Mouse (Mus musculus) midbrain, embryonic 16.5 days (tissue): ENCODE measurements around the gene Gm20388. TPM values are rescaled to one million over a fixed set of nuclear protein-coding genes. Genes with fewer than 3 reads are reported as not detected.

ENCODE experiments used
- ATAC-seq: fragments of 200-750 bp; cut with Nextera tagmentation; 2 replicates; pipeline ENCODE4 v1.8.0; 2017; ENCODE audit warnings: moderate TSS enrichment
- H3K27ac ChIP-seq: fragments of 300-500 bp; sonication (generic); 2 replicates; pipeline ENCODE4 v1.5.1; 2014; ENCODE audit warnings: mild to moderate bottlenecking, low read length, mixed read lengths
- H3K27me3 ChIP-seq: fragments of 300-500 bp; sonication (generic); 2 replicates; pipeline ENCODE4 v1.6.1; 2014; ENCODE audit warnings: low read depth, low read length, mixed read lengths; ENCODE audit not compliant: control insufficient read depth, insufficient read depth
- H3K36me3 ChIP-seq: fragments of 300-500 bp; sonication (generic); 2 replicates; pipeline ENCODE4 v1.6.1; 2014; ENCODE audit warnings: mild to moderate bottlenecking, low read length, moderate library complexity, mixed read lengths; ENCODE audit not compliant: control insufficient read depth, insufficient read depth
- H3K4me1 ChIP-seq: fragments of 300-500 bp; sonication (generic); 2 replicates; pipeline ENCODE4 v1.6.1; 2014; ENCODE audit warnings: mild to moderate bottlenecking, low read length, mixed read lengths; ENCODE audit not compliant: control insufficient read depth, insufficient read depth
- H3K4me2 ChIP-seq: fragments of 300-500 bp; sonication (generic); 2 replicates; pipeline ENCODE4 v1.6.1; 2014; ENCODE audit warnings: mild to moderate bottlenecking, low read length, mixed read lengths
- H3K4me3 ChIP-seq: fragments of 300-500 bp; sonication (generic); 2 replicates; pipeline ENCODE4 v1.5.1; 2014; ENCODE audit warnings: low read depth, mild to moderate bottlenecking, low read length, moderate library complexity, mixed read lengths
- H3K9ac ChIP-seq: fragments of 300-500 bp; sonication (generic); 2 replicates; pipeline ENCODE4 v1.6.1; 2014; ENCODE audit warnings: low read depth, low read length, mixed read lengths
- H3K9me3 ChIP-seq: fragments of 300-500 bp; sonication (generic); replicated peaks from 2 replicates; pipeline ENCODE4 v1.6.1; 2014; ENCODE audit warnings: mild to moderate bottlenecking, low read length, mixed read lengths; ENCODE audit not compliant: control insufficient read depth, poor library complexity, severe bottlenecking
- WGBS: fragments of 180-500 bp; shearing (Covaris S2); extraction: QIAGEN DNeasy Blood & Tissue Kit; methylation state at CpG from one replicate; pipeline ENCODE4 v1.1.7; 2014; 5-methylcytosine and 5-hydroxymethylcytosine counted together
- polyA plus RNA-seq: library from polyadenylated mRNA; unstranded; fragments of >200 nt; fragmentation: Nextera tagmentation; extraction: Ambion mirVana; gene quantifications from 2 replicates; pipeline ENCODE4 v1.2.1, GENCODE M21; 2015

Gene Gm20388
- polyA plus RNA-seq, 1 experiment from 2014 or later: 7.5 TPM

- H3K27me3 ChIP-seq: no peaks in the 10 kb centered on the region
- H3K9ac ChIP-seq: no peak overlapping the region
- WGBS: 94% methylated on average over 13 of the region's 13 CpGs
- no peak for ATAC-seq
- no peaks in the 10 kb centered on the region for H3K36me3 ChIP-seq
- no peaks in the 10 kb centered on the region for H3K9me3 ChIP-seq
- H3K4me3 ChIP-seq: no peak overlapping the region
- no peaks in the 10 kb centered on the region; the same call in 1 of the 2 replicates for H3K4me1 ChIP-seq
- no peak overlapping the region for H3K27ac ChIP-seq
- H3K4me2 ChIP-seq: no peak overlapping the region
These were observed 106.7 kb downstream of the Gm20388 start for GRCm38 (mm10) chr8:120017349-120017748.

GRCm38 (mm10) chr8:120017786-120018185 lies 107.1 kb downstream of the Gm20388 start:
- Histone ChIP-seq H3K9me3 (no peaks in the 10 kb centered on the region), H3K4me1 (no peaks in the 10 kb centered on the region; the same call in 1 of the 2 replicates), H3K27me3 (no peaks in the 10 kb centered on the region), H3K9ac (no peak overlapping the region), H3K4me2 (no peak overlapping the region), H3K4me3 (no peak overlapping the region), H3K27ac (no peak overlapping the region), H3K36me3 (no peaks in the 10 kb centered on the region)
- ATAC-seq: no peak
- WGBS: 97% methylated on average over 6 of the region's 6 CpGs

DNA sequence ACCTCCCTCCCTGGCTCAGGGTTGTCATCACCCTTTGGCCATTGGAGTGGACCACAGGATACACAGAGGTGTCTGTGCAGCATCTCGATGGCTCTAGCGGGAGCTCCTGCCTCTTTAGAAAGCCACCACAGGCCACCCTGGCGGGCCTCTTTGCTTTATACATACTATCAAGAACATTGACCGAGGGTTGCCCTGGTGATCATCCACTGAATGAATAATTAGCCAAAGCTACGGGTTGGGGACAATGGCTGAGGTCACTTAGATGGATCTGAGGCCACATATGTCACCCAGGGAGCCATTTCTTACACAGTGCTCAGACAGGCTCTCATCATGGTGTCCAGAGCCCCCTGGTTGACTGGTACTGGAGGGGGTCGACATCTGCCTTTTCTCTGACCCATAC lies 107.7 kb downstream of the Gm20388 start:
- Histone ChIP-seq H3K4me3 (no peak overlapping the region), H3K9ac (no peak overlapping the region), H3K27ac (no peak overlapping the region), H3K27me3 (no peaks in the 10 kb centered on the region), H3K9me3 (no peaks in the 10 kb centered on the region), H3K36me3 (no peaks in the 10 kb centered on the region), H3K4me2 (no peak overlapping the region), H3K4me1 (no peaks in the 10 kb centered on the region; the same call in 1 of the 2 replicates)
- no peak for ATAC-seq
- WGBS: 52% methylated on average over 6 of the region's 6 CpGs

- Histone ChIP-seq H3K36me3 (no peaks in the 10 kb centered on the region), H3K9me3 (no peaks in the 10 kb centered on the region), H3K4me2 (no peak overlapping the region), H3K4me3 (no peak overlapping the region), H3K4me1 (no peaks in the 10 kb centered on the region; the same call in 1 of the 2 replicates), H3K27me3 (no peaks in the 10 kb centered on the region), H3K9ac (no peak overlapping the region), H3K27ac (no peak overlapping the region)
- 81% methylated on average over 5 of the region's 5 CpGs for WGBS
- no peak for ATAC-seq
These were observed 108.7 kb downstream of the Gm20388 start for GRCm38 (mm10) chr8:120019297-120019696.

GRCm38 (mm10) chr8:120020298-120020697 lies 109.7 kb downstream of the Gm20388 start:
- Histone ChIP-seq H3K4me3 (no peak overlapping the region), H3K27me3 (no peaks in the 10 kb centered on the region), H3K27ac (no peak overlapping the region), H3K4me2 (no peak overlapping the region), H3K4me1 (no peaks in the 10 kb centered on the region; the same call in 1 of the 2 replicates), H3K9ac (no peak overlapping the region), H3K9me3 (no peaks in the 10 kb centered on the region), H3K36me3 (no peaks in the 10 kb centered on the region)
- ATAC-seq: no peak
- WGBS: 56% methylated on average over 7 of the region's 7 CpGs

DNA sequence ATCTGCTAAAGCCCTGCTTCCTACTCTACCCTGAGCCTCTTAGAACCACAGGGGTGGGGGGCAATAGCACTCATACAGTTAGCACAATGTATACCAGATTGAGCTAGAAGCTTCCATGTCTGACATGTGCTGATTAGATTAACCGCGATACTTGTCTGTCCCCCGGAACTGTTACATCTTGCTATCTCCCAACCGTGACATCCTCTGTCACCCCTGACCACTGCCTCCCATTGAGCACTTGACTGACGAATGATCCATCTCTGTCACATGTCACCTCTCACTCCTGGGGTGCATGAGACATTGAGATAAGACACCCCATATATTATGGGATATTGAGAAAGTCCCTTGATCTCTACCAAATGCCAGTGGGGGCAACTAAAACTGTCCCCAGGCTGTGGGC lies 115.6 kb downstream of the Gm20388 start:
- Histone ChIP-seq H3K9ac (no peak overlapping the region), H3K4me1 (no peaks in the 10 kb centered on the region), H3K27ac (no peak overlapping the region), H3K4me3 (no peak overlapping the region), H3K36me3 (no peaks in the 10 kb centered on the region), H3K4me2 (no peak overlapping the region), H3K9me3 (no peaks in the 10 kb centered on the region), H3K27me3 (no peaks in the 10 kb centered on the region)
- 85% methylated on average over 5 of the region's 5 CpGs for WGBS
- ATAC-seq: no peak

GRCm38 (mm10) chr8:120026991-120027390 lies 116.3 kb downstream of the Gm20388 start:
- H3K4me1 ChIP-seq: no peaks in the 10 kb centered on the region
- no peaks in the 10 kb centered on the region for H3K36me3 ChIP-seq
- ATAC-seq: no peak
- H3K4me3 ChIP-seq: no peak overlapping the region
- H3K27ac ChIP-seq: no peak overlapping the region
- no peaks in the 10 kb centered on the region for H3K27me3 ChIP-seq
- no peak overlapping the region for H3K4me2 ChIP-seq
- H3K9ac ChIP-seq: no peak overlapping the region
- no peaks in the 10 kb centered on the region for H3K9me3 ChIP-seq
- WGBS: 97% methylated on average over 6 of the region's 6 CpGs

DNA sequence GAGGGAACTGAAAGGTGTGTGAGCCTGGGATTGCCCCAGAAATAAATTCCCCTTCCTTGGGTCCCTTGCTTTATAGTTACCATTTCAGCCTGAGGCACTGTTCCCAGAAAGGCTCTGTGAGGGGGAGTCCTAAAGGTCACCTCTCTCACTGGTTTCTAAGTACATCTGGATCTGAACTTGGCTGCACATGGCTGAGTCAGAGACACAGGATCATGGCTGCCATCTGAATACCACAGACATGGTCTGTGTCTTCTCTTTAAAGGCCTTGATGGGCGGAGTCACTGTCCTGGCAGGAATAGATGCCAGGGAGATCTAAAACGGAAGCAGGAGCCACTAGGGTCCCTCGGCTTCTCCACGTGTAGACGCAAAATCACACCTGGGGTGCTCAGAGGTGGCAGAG lies 119.8 kb downstream of the Gm20388 start:
- H3K27me3 ChIP-seq: no peaks in the 10 kb centered on the region
- no peak overlapping the region for H3K27ac ChIP-seq
- no peak overlapping the region for H3K4me3 ChIP-seq
- H3K9ac ChIP-seq: no peak overlapping the region
- no peaks in the 10 kb centered on the region for H3K4me1 ChIP-seq
- no peak for ATAC-seq
- H3K4me2 ChIP-seq: no peak overlapping the region
- H3K9me3 ChIP-seq: no peaks in the 10 kb centered on the region; the same call in 1 of the 2 replicates
- no peaks in the 10 kb centered on the region for H3K36me3 ChIP-seq
- 76% methylated on average over 5 of the region's 5 CpGs for WGBS

DNA sequence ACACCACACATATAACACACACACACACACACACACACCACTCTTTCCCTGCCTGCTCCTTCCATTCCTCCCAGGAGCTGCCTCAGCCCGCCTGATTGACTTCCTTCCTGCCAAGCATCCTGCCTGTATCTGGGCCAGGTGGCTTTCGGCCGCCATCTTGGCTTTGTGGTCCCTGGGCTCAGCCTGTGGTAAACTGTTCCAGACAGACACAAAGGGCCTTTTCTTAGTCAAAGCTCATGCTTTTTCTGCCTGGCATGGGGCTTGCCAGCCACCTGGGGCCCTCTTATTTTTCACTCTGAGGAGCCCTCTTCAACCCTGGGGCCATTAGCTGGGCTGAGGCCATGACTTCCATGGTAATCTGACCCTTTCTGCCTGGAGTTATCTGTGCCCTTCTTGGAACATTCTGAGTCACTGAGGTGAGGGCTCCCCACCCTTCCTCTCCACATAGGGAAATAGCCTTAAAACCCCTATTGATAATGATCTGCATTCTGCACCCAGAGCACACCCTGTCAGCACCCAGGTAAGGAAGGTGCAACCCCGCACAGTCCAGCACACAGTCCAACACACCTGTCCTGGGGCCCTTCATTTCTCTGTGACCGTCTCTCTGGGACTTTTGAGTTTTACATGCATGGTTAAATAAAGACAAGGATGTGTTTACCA lies 122.0 kb downstream of the Gm20388 start:
- Histone ChIP-seq H3K27ac (no peak overlapping the region), H3K36me3 (no peaks in the 10 kb centered on the region), H3K27me3 (no peaks in the 10 kb centered on the region), H3K4me2 (no peak overlapping the region), H3K9me3 (no peaks in the 10 kb centered on the region; the same call in 1 of the 2 replicates), H3K9ac (no peak overlapping the region), H3K4me3 (no peak overlapping the region), H3K4me1 (no peaks in the 10 kb centered on the region)
- WGBS: 89% methylated on average over 5 of the region's 5 CpGs
- no peak for ATAC-seq
